Mouse (Mus musculus) left cerebral cortex, adult 8-10 months (tissue): ENCODE measurements around the gene Cdh3. TPM values are rescaled to one million over a fixed set of nuclear protein-coding genes. Genes with fewer than 3 reads are reported as not detected.
"Not testable (repeated sequence)": the region's sequence is repeated elsewhere in the genome, so short reads cannot be mapped to it uniquely, and the experiment has no call there.

Source experiments
- DNase-seq, 2 experiments: peaks; one replicate each; pipeline ENCODE4 v3.0.0; 2022; ENCODE audit warnings: low spot score in 2 of 2
- total RNA-seq, 4 experiments: library from RNA; stranded (reverse); gene quantifications; 2 replicates each; pipeline ENCODE4 v1.2.4; 2022

Cdh3 gene
- total RNA-seq, 4 experiments from 2014 or later = 0.33 to 0.62 (median 0.40) TPM

- DNase-seq = no peak
These were observed 61.0 kb downstream of the Cdh3 start for GRCm38 (mm10) chr8:106571551-106572172.

GRCm38 (mm10) chr8:106572175-106572574 is 61.5 kb downstream of the Cdh3 start:
- not testable (repeated sequence) for DNase-seq

DNA sequence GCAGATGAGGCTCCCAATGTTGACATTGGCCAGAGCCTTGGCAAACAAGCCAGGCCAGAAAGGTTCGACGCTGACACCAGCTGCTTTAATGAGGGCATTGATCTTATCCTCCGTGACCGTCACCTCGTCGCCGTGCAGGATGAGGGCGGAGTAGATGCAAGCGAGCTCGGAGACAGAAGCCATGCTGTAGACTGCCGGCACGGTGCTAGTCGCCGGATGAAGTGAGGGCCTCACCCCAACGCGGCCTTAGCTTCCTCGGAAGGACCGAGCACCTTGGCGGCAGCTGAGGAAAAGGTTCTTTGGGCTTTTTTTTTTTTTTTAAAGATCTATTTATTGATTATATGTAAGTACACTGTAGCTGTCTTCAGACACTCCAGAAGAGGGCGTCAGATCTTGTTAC is 62.5 kb downstream of the Cdh3 start, which contains the start of gene Gm10073:
Gene Gm10073 (minus strand): TSS at position 294 of the 400 bp plus-strand sequence.
- DNase-seq = not testable (repeated sequence)

GRCm38 (mm10) chr8:106574283-106574682 is 63.6 kb downstream of the Cdh3 start:
- no peak for DNase-seq

- DNase-seq = no peak
These were observed 66.3 kb downstream of the Cdh3 start for GRCm38 (mm10) chr8:106576849-106577555.

GRCm38 (mm10) chr8:106579510-106579909 is 68.8 kb downstream of the Cdh3 start:
- DNase-seq = no peak

GRCm38 (mm10) chr8:106581344-106582088 is 70.8 kb downstream of the Cdh3 start:
- no peak for DNase-seq

DNA sequence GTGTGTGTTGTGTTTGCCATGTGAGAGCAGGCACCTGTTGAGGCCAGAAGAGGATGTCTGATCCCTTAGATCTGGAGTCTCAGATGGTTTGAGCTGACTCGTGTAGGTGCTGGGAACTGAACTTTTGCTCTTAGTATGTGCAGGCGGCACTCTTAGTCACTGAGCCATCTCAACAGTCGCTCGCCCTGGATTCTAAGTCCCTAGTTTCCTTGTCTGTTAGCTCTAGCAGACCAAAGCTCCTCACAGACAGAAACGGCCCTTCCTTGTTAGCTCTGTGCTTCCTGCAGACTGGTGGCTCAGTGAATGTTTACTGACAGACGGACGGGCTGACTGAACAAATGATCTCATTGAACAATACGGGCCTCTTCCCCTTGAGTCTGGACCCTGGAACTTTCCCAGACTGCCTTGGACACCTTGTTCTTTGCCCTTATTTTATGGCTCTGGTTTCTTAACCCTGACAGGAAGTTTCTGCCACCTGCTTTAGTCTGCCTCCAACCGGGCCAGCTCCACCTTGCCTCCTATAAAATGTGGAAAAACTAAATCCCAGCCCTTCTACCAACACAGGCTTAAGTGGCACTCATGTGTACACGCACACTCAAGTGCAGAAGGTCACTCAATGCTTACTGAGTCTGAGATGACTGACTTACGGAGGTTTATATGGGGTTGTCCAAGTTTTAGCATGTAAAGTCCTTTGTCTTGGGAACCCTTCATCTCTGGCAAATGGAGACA is 74.4 kb downstream of the Cdh3 start:
- no peak for DNase-seq

- no peak for DNase-seq
These were observed 75.0 kb downstream of the Cdh3 start for GRCm38 (mm10) chr8:106585671-106586037.

- DNase-seq = no peak
These were observed 76.2 kb downstream of the Cdh3 start for GRCm38 (mm10) chr8:106586896-106587295.

GRCm38 (mm10) chr8:106588443-106589431 is 78.0 kb downstream of the Cdh3 start:
- DNase-seq = no peak

DNA sequence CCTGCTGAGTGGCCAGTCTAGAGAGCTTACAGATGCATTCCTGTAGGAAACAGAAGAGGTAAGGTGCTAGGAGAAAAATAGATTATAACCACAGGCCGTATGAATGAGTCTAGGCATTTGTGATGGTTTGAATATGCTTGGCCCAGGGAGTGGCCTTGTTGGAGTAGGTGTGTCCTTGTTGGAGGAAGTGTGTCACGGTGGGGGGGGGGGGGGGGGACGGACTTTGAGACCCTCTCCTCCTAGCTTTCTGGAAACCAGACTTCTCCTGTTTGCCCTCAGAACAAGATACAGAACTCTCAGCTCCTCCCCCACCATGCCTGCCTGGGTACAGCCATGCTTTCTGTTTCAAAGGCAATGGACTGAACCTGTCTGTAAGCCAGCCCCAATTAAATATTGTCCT is 81.8 kb downstream of the Cdh3 start:
- DNase-seq = no peak

DNA sequence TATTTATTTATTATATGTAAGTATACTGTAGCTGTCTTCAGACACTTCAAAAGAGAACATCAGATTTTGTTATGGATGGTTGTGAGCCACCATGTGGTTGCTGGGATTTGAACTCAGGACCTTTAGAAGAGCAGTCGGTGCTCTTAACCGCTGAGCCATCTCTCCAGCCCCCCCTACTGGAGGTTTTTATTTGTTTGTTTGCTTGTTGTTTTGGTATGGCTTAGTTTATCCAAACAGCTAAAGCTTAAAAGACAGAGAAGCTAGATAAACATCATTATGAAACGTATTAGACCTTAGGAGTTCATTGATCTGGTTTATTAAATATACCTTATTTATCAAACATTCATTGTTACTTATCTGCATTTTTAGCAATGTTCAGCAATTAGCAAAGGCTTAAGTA is 84.9 kb downstream of the Cdh3 start:
- DNase-seq = not testable (repeated sequence)

DNA sequence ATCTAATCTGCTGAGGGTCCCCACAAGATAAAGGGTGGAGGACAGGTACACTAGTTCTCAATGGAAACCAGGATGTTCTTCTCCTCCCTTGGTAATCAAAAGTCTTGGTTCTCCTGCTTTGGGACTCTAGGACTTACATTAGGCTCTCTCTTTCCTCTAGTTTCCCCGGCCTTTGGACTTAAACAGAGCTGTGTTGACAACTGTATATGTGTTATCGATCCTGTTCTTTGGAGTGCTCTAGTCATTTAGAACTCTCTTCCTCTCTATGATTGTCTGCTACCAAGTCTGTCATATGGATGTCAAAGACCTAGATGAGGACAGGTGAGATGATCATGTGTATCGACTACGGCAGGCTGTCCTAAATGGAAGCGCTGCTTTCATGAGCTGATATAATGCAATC is 86.4 kb downstream of the Cdh3 start:
- DNase-seq = no peak

- DNase-seq = no peak
These were observed 88.7 kb downstream of the Cdh3 start for GRCm38 (mm10) chr8:106599265-106599979.

- DNase-seq = no peak
These were observed 92.6 kb downstream of the Cdh3 start, which contains the start of gene Cdh1 for GRCm38 (mm10) chr8:106603131-106603819. TSS of gene Cdh1 (plus strand) at chr8:106603351.

DNA sequence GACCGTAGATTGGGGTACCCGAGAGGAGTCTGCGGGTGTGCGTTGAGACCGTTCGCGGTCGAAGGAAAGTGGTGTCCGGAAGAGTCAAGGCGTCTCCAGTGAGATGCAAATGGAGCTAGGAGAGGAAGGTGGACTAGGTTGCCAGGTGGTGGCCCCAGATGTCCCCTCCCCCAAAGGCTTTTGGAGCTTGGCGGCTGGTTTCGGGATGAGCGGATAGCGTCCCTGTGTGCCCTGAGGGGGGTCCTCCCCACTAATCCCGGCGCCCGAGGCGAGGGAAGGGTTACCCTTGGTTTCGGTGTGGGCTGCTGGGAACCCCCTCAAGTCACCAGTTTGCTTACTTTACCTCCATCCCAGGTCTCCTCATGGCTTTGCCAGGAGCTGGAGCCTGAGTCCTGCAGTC is 93.2 kb downstream of the Cdh3 start:
- no peak for DNase-seq

GRCm38 (mm10) chr8:106605657-106606056 is 95.0 kb downstream of the Cdh3 start:
- DNase-seq = no peak

DNA sequence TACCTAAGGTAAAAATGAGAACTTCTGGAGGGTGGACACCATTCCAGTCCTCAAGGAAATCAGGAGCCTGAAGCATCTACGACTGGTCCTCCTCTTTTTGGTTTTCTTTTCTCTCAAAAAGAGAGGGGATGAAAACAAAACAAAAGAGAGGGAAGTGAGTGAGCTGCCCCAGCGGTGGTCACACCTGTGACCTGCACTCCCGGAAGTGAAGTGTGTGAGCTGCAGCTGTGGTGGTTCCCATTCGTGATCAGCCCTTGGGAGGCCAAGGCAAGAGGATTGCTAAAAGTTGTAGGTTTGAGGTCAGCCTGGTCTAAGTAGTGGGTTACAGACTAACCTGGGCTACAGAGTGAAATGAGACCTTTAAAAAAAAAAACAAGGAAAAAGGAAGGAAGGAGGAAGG is 95.4 kb downstream of the Cdh3 start:
- DNase-seq = no peak
